Mouse (Mus musculus) lung, postnatal 10 days (tissue): ENCODE data around the gene Stra6.

Source experiments
- DNase-seq: peaks from one replicate; pipeline ENCODE4 v3.0.0; 2021

The Stra6 gene

DNA sequence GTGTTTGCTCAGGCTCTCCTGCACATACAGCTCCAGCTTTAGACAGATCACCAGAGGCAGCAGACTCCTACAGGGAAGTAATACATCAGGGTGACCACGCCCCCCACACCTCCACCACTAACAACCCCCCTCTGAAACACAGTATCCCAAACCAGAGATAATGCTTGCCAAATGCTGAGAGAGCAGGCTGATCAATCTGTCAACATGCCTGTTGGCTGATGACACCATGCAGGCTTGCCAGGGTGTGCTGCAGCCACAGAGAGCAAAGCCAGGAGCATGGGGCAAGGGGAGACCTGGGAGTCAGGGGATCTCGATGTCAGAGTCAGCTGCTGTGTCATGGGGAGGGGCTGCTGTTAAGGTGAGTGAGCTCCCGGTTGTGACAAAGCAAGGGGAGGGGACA lies at the start of gene Stra6:
Stra6 (plus strand) TSS at position 258 of the 400 bp plus-strand sequence.
- DNase-seq = no peak

DNA sequence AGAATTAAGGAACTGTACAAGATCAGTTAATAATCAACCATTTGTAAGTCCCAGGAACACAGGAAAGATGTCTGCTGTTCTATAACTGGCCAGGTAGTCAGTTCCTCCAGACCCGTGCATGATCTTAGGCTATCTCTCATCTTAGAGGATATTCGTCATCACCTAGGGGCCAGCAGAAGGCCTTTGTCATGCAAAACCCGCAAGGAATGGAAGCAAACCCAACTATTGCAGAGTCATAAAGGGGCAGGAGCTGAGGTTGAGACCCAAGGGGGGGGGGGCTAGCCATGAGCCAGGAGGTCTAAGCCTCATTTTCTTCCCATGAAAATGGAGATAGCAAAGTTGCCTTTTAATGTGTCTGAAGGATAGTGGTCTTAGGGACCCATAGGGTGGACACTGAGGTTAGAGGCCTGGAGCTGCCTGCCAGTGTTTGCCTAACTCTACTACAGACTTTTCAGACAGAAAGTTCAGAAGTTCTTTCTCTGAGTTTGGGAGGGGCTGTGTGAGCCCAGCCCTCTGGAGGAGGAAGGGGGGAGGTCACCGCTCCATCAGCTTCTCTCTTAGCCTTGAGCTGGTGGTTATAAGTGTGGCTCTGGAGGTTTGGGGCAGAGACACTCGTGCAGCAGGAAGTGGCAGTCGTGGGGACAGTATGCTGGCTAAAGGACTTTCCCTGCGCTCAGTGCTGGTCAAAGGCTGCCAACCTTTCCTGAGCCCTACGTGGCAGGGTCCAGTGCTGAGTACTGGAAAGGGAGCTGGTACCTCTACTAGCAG lies 49.0 kb upstream of the Stra6 start:
- no peak for DNase-seq

DNA sequence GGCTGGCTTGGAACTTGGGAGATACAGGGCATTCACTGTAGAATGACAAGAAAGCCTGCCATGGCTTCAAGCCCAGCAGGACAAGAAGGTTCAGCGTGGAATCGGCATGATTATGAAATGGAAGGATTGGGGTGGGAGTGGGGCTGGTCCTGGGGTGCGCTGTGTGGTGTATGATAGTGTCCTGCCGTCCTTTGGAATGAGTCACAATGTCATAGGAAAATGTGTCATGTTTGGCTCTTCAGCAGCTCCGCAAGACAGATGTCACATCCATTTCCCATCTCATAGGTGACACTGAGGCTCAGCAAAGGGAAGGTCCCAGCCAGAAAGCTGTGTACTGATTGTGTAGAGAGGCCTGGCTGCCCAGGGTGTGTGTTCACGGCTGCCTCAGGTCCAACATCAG lies 47.7 kb upstream of the Stra6 start:
- no peak for DNase-seq

DNA sequence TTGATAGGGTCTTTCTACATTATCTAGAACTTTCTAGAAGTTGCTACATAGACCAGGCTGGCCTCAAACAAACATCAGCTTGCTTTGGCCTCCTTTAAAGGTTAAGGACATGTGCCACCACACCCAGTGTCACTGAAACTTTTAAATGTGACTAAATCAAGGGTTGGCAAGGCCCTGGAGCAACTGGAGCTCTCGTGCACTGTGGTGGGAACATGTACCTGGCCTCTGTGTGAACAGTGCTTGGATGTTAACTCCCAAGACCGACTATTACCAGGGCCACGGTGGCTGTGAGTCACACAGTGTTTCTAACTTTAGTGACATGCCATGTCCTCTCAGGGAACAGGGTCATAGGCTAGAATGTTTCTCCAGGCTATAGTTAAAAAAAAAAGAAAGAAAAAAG lies 46.6 kb upstream of the Stra6 start:
- DNase-seq = no peak

DNA sequence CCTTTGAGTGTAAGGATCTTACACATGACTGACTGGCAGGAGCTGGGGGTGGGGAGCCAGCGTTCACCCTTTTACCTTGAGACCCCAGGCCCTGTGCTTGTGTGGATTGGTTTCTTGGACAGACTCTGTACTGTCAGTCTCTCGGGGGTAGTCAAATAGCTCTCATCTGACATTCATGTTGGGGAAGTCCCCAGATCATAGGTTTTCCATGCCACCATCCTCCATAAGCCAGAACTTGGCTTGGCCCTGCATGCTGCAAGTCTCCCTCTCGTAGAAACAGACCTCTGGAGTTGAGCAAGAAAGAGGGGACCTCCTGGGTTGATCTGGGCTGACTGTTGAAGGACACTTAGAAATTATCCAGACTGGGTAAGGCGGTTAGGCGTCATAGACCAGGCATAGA lies 45.2 kb upstream of the Stra6 start:
- no peak for DNase-seq

GRCm38 (mm10) chr9:58025995-58026394 lies 37.6 kb upstream of the Stra6 start:
- DNase-seq = no peak

DNA sequence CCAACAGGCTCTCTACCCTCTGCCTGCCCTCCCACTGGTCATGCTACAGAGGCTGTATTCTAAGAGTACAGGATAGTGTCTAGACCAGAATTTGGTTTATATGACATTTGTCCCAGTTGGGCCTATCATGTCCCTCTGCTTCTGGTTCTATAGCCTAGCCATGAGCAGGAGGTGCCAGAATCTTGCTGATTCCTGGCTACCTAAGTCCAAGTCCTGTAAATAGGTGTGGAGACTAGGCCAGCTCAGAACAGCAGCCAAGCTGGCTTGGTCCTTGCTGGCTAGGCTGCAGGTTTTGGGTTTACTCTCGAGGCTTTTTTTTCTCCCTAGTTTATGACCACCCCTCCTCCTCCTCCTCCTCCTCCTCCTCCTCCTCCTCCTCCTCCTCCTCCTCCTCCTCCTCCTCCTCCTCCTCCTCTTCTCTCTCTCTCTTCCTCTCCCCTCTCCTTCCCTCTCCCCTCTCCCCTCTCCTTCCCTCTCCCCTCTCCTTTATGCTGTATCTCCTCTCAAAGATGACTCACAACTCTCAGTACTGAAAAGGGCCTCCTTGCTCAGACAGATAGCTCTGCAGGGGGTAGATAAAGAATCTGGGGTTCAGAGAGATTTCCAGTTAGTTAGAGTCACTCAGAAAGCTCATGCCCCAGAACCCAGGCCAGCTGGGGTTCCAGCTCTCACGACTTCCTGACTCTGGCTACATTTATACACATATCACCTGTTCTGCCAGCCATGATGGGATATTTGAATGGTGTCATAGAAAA lies 36.0 kb upstream of the Stra6 start:
- no peak for DNase-seq

- no peak for DNase-seq
Measured at GRCm38 (mm10) chr9:58028841-58029240, 34.7 kb upstream of the Stra6 start.

DNA sequence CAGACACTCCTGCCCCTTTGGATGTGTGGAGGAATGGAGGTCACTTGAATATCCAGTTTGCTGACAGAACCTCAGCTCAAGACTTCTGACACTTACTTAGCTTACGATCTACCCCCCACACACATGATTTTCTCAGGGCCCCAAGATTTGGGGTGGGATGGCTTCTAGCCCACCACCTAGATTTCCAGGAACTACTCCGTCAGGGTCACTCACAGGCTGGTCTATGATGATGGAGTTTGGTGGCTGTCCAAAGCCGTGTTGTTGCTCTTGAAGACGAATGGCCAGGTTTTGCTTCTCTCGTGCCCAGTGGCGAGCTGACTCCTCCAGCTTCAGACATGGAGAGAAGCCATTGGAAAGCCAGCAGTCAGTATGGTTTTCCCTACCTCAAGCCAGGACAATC lies 34.0 kb upstream of the Stra6 start:
- DNase-seq = no peak

GRCm38 (mm10) chr9:58031895-58032294 lies 31.7 kb upstream of the Stra6 start:
- DNase-seq = no peak

DNA sequence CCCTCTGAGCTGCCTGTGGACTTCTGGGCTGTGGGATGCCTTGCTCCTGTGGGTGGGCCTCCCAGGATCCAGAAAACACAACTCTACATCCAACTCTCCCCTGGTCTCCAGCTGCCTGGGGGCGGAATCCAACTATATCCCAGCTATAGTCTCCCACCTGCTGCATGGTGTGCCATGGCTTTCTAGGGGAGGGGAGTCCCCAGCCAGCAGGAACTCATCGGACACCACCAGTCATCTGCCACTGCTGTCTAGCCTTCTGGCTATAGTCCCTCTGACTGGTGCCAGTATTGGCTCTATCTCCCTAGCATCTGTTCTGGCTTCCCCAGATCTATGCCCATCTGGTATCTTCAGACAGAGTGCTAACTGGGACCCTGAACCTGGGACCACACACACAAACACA lies 28.1 kb upstream of the Stra6 start:
- no peak for DNase-seq

DNA sequence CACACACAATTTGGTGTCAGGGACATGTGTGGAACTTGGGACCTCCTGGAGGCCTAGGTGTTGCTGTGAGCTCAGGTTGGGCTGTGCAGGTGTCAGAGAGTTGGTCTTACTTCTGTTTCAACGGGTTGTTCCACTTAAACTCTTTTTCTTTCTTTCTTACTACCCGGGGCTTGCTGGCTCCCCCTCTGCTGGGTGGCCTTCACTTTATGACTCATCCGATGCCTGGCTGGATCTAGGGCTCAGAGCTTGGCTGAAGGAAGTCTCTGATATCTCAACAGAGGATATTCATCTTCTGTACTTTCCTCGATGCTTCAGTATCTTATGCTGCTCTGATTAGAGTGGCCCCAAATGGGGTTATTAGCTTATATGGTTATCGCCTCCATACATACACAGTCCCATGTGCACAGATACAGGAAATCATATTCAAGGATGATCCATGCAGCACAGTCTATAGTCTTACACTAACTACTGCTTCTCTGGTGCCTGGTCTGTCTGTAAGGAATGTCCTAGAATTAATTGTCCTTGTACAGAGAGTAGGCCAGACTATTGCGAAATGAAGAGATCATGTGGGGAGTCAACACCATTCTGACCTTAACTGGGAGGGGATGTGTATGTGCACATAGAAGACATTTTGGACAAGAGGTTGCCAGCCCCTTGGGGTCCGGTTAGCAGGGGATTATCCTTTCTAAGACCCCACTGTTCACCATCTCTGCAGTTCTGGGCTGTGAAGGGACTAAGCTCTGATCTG lies 27.5 kb upstream of the Stra6 start:
- DNase-seq = no peak

DNA sequence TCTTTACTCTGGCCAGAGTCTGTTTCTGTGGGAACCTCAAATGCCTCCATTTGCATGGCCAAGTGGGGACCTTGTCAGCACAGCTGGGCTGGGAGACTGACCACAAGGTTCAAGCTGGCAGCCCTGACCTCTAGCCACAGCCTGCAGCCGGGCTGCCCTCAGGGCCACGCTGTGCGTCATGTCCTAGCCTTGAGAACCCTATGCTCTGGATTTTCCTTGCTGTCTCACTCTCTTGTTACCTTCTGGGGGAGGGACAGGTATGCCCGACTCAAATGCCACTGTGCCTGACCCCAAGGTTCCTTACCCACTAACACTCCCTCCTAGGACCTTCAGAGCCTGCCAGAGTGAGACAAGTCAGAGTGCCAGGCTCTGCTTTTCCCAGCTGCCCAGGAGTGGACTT lies 26.6 kb upstream of the Stra6 start:
- no peak for DNase-seq

GRCm38 (mm10) chr9:58038500-58039168 lies 25.0 kb upstream of the Stra6 start:
- peak; percentile 83 for DNase-seq

DNA sequence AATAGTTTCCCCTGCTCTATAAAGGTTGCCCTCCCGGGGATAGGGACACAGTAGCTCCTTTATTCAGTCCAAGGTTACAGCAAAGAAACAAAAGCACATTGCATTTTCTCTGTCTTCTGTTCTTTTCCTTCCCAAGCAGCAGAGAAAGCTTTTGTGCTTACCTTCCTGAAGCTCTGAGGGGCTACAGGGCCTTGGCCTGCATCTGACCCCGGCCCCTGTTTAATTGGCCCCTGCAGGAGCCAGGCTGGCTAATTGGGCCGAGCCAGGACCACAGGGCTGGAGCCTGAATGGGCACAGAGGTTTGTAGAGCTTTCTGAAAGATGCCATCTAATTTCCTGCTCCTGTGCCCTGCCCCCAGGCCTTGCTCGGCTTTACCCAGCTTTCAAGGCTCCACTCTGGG lies 22.6 kb upstream of the Stra6 start:
- DNase-seq = no peak

DNA sequence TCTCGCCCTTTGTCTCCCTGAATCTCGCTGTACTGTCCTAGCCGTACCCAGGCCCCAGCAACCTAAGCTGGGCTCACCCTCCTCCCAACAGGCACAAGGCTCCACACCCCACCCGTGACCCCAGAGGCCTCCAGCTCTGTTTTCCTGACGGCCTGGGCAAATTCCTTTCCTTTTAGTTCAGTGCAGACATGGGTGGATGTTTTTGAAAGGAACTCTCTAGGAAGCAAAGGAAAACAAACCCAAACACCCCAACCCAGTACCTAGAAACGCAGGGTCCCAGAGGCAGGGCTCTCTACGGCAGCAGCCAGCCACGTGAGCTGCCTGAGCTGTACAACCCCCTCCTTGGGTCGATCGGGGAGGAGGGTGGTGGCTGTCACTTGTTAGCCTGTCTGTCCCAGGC lies 21.2 kb upstream of the Stra6 start:
- no peak for DNase-seq

DNA sequence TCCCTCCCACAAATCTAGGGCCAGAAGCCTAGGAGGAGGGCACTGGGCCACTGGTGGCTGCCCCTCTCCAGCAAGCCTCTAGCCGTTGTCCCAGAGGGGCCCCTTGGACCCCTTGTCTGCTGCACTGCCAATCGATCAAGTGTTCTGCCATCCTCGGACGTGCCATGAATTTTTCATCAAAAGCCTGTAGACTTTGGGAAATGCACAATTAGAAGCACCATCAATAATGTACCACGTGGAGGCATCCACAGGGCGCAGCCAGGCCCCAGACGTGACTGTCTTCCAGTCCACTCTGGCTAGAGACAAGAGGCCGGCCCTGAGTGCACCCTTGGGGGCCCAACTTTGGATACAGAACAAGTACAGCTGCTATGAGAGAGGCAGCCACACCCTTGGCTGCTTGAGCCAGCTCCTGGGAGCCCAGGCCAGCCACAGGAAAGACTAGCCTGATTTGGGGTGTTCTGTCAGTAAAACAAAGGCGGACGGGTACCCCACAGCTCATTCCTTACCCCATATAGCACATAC lies 20.0 kb upstream of the Stra6 start:
- DNase-seq = no peak

- no peak for DNase-seq
Measured at GRCm38 (mm10) chr9:58044828-58045227, 18.8 kb upstream of the Stra6 start.

GRCm38 (mm10) chr9:58045646-58046045 lies 17.9 kb upstream of the Stra6 start:
- DNase-seq = no peak

GRCm38 (mm10) chr9:58047061-58047460 lies 16.5 kb upstream of the Stra6 start:
- DNase-seq = peak; percentile 32

DNA sequence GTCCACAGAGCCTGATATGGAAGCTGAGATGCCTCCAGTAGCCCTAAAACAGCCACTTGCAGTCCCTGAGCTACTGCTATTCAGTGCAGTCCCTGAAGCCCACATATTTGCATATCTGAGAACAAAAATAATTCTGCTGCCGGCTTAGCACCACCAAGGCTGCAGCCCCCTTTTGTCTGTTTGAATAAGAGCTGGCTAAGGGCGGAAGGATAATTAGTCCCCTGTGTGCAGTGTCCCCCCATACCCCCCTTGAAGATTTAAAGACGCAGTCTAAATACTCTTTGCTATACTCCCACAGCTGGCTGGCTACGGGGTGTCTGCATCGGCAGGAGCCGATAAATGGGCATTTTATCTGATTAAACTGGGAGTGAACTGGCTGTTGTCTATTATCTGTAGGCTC lies 15.0 kb upstream of the Stra6 start:
- DNase-seq = no peak

GRCm38 (mm10) chr9:58049186-58049585 lies 14.4 kb upstream of the Stra6 start:
- DNase-seq = no peak

DNA sequence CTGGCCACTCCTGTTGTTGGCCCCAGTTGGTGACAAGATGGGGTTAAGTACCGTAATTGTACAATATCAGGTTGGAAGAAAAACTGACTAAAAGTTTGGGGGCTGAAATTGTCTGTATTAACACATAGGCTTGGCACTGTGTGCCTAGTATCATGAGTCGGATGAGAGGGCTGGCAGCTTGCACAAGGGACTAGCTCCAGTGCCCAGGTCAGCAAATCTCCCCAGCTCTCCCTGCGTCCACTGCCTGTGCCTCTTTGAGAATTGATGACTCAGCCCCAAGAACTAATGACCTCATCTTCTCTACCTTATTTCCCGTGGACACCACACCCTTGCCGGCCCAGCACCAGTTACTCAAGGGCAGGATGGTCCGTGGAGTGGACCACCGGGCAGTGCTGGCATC lies 13.7 kb upstream of the Stra6 start:
- no peak for DNase-seq
